Mouse (Mus musculus) heart, adult 8-10 months (tissue): ENCODE data around the gene Bicdl1. TPM values are rescaled to one million over a fixed set of nuclear protein-coding genes. Genes with fewer than 3 reads are reported as not detected.

ENCODE experiments used
- DNase-seq: peaks from one replicate; pipeline ENCODE4 v3.0.0; 2022; ENCODE audit warnings: low spot score
- total RNA-seq, 4 experiments: library from RNA; stranded (reverse); gene quantifications; 2 replicates each; pipeline ENCODE4 v1.2.4; 2022

Gene Bicdl1
- total RNA-seq, 4 experiments from 2014 or later, result 6.2 to 8.9 (median 8.3) TPM

DNA sequence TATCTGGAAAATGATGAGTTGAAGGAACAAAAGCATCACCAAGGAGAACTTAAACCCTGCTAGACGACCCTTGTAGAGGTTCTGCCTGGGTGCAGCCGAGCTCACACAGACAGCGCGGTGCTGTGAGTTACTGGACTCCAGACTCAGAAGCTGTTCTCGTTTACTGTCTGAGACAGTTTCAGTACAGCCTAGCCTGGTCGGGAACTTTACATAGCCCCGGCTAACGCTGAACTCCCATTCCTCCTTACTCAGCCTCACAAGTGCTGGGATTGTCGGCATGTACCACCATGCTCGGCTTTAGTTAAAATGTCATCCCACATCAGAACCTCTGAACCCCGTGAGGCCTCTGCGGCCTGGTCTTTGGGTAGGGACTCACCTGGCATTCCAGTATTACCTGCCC is 62.4 kb downstream of the Bicdl1 start:
- no peak for DNase-seq

DNA sequence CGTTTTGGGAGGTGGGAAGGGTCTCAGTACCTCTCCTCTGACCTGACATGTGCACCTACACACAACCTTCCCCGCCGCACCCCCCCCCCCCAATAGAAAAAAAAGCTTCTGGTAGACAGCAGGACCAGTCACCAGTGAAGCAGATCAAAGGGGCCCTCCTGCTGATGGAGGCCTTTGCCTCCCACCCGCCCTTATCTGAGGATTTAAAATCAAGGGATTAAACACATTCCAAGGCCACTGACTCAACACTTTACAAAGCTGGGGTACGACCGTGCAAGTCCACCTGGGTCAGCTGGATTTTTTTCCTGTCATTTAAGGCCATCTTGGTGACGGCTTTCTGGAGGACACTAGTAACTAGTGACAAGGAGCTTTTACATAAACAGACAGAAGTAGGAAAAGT is 63.5 kb downstream of the Bicdl1 start:
- no peak for DNase-seq

GRCm38 (mm10) chr5:115667210-115667609 is 64.2 kb downstream of the Bicdl1 start:
- DNase-seq, result no peak

GRCm38 (mm10) chr5:115666366-115667065 is 64.9 kb downstream of the Bicdl1 start:
- DNase-seq, result no peak

DNA sequence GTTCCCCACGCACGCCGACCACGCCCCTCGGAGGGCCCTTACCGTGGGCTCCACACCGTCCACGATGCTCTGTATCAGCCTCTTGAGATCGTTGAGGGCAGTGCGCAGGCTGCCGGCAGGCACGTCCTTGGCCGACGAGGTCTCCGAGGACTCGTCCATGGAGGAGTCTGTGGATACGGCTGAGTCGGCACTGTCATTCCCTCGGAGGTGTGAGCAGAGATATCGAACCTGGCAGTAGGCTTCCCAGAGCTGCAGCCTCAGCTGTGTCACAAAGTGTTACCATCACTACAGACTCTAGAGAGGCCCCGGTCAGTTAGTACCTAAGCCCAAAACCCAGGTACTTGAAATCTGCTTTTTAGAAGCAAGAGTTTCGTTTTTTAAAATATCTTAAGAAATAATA is 68.8 kb downstream of the Bicdl1 start:
- no peak for DNase-seq

GRCm38 (mm10) chr5:115658352-115658751 is 73.1 kb downstream of the Bicdl1 start:
- DNase-seq, result no peak

- no peak for DNase-seq
Observed at GRCm38 (mm10) chr5:115657234-115657633, 74.2 kb downstream of the Bicdl1 start.

- DNase-seq, result no peak
Observed at GRCm38 (mm10) chr5:115656677-115657076, 74.7 kb downstream of the Bicdl1 start.

GRCm38 (mm10) chr5:115653776-115654175 is 77.6 kb downstream of the Bicdl1 start:
- no peak for DNase-seq

- DNase-seq, result peak; percentile 100
Observed at GRCm38 (mm10) chr5:115652681-115653575, 78.5 kb downstream of the Bicdl1 start.

- no peak for DNase-seq
Observed at GRCm38 (mm10) chr5:115651821-115652220, 79.6 kb downstream of the Bicdl1 start.

DNA sequence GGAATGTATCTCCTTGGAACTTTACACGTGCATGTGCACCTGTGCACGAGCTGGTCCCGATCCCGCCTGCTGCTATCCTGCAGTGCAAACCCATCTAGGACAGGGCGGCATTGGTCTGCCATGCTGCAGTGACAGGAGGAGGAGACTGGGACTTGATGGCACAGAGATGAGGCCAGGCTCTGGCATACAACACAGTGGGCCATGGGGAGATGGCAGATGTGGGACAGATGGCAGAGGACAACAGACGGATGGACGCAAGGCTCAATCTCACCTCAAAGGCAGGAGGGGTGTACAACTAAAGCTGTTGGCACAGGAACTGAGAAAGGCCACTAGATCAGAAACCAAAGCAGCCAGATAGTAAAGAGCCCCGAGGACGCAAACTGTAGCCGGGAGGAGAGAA is 80.5 kb downstream of the Bicdl1 start:
- DNase-seq, result no peak

GRCm38 (mm10) chr5:115649699-115650098 is 81.7 kb downstream of the Bicdl1 start:
- no peak for DNase-seq

GRCm38 (mm10) chr5:115648876-115649275 is 82.5 kb downstream of the Bicdl1 start:
- DNase-seq, result no peak

GRCm38 (mm10) chr5:115644192-115644591 is 87.2 kb downstream of the Bicdl1 start:
- DNase-seq, result no peak

- DNase-seq, result peak; percentile 25
Observed at GRCm38 (mm10) chr5:115635536-115635935, 95.9 kb downstream of the Bicdl1 start.

- no peak for DNase-seq
Observed at GRCm38 (mm10) chr5:115634046-115634445, 97.4 kb downstream of the Bicdl1 start.

- DNase-seq, result no peak
Observed at GRCm38 (mm10) chr5:115633060-115633459, 98.4 kb downstream of the Bicdl1 start.

- no peak for DNase-seq
Observed at GRCm38 (mm10) chr5:115632358-115632714, 99.1 kb downstream of the Bicdl1 start.

DNA sequence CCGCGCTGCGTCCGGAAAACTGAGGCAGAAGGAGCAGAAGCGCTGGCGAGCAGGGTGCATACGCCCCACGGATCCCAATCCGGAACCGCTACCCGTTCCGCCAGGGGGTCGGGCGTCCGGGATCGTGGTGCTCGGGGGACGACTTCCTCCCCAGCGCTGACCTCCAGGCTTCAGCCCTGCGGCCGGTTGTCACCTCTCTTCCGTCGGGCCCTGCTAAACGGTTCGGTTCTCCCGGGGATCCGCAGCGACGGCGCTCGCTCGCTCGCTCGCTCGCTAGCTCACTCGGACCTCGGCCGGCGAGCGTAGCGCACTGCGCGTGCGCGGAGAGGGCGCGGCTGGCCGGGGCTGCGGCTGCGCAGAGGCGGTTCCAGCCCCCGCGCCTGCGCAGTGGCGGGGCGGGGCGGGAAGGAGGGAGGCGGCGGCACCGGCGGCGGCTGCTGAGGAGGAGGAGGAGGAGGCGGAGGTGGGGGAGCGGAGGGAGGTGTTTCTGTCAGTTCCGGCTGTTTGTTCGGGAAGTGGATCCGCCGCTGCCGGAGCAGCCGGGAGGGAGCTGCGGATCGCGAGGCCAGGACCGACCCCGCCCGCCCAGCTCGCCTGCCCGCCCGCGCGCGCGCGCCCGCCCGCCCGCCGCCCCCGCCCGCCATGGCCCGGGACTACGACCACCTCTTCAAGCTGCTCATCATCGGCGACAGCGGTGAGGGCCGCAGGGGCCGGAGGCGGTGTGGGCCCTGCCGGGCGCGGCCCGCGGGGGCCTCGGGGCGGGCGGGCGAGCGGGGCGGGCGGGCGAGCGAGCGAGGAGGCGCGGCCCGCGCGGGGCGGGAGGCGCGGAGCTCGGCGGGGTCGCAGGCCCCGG is 99.7 kb downstream of the Bicdl1 start, which contains the start of gene Rab35:
Rab35 (plus strand) TSS at position 404 of the 853 bp plus-strand sequence.
- DNase-seq, result peak; percentile 92

DNA sequence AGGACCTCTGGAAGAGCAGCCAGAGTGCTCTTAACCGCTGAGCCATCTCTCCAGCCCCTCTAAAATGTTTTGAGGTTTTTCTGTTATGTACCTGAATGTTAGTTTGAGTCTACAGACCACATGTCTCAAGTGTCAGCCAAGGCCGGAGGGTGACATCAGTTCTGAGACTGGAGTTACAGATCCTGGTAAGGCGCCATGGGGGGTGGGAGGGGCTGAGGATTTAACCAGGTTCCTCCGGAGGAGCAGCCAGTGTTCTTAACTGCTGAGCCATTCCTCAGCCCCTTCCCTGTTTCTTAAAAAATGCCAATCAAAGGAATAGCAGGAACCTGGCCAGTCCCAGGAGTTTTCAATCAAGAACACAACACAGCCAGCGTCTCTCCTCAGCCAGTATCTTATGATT is 101.1 kb downstream of the Bicdl1 start:
- no peak for DNase-seq

- no peak for DNase-seq
Observed at GRCm38 (mm10) chr5:115629672-115630071, 101.7 kb downstream of the Bicdl1 start.
